ENCODE assay signal across 20 mouse cellular contexts in the genomic region with DNA sequence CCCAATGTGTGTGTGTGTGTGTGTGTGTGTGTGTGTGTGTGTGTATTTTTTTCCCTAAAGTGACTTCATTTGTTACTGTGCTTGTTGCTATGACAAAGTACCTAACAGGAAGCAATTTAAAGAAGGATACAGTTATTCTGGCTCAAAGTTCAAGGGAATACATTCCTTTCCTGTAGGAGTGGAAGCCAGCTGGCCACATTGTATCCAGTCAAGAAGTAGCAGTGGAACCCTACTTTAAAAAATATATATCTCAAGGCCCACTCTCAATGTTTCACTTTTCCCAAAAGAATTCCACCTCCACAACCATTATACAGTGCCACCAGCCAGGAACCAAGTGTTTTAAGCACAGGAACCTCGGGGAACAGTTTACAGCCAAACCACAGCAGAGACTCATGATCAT.
"Had no signal": no experiment of that assay in that cellular context is flagged by ENCODE, and none has a peak within 500 bp of the region (broad histone marks: within the 10 kb centered on the region; RNA-seq: fewer than 3 reads in every experiment).

No protein-coding gene starts in this region.

- H3K36me3 ChIP-seq: heart, embryonic 10.5 days; heart, embryonic 13.5 days; heart, embryonic 15.5 days; hindbrain, embryonic 13.5 days; hindbrain, embryonic 15.5 days; limb, embryonic 13.5 days; limb, embryonic 15.5 days; liver, embryonic 12.5 days had no signal

- H3K4me2 ChIP-seq: heart, embryonic 13.5 days; heart, embryonic 15.5 days; hindbrain, embryonic 13.5 days; hindbrain, embryonic 15.5 days; limb, embryonic 13.5 days; limb, embryonic 15.5 days; liver, embryonic 12.5 days had no signal

- H3K4me3 ChIP-seq: heart, embryonic 10.5 days; heart, embryonic 13.5 days; heart, embryonic 15.5 days; hindbrain, embryonic 13.5 days; hindbrain, embryonic 15.5 days; layer of hippocampus, adult 2 months; limb, embryonic 13.5 days; limb, embryonic 15.5 days; liver, embryonic 12.5 days had no signal

- H3K9me3 ChIP-seq: heart, embryonic 10.5 days; heart, embryonic 13.5 days; heart, embryonic 15.5 days; hindbrain, embryonic 13.5 days; hindbrain, embryonic 15.5 days; limb, embryonic 13.5 days; limb, embryonic 15.5 days; liver, embryonic 12.5 days had no signal

- DNase-seq: gastrocnemius, postnatal 14 days; gastrocnemius, postnatal 36 days; heart, adult 18-20 months; heart, postnatal 14 days; heart, postnatal 36 days; kidney, postnatal 10 days; kidney, postnatal 4 days; layer of hippocampus, postnatal 36 days; left cerebral cortex, postnatal 4 days had no signal

- H3K9ac ChIP-seq: heart, embryonic 13.5 days; heart, embryonic 15.5 days; hindbrain, embryonic 13.5 days; hindbrain, embryonic 15.5 days; limb, embryonic 13.5 days; limb, embryonic 15.5 days; liver, embryonic 12.5 days; liver, embryonic 14.5 days had no signal

- H3K4me1 ChIP-seq: heart, embryonic 10.5 days; liver, embryonic 12.5 days had no signal

- ATAC-seq: hindbrain, postnatal 0 days; liver, embryonic 12.5 days had no signal

- H3K27me3 ChIP-seq: heart, embryonic 13.5 days; heart, embryonic 15.5 days; hindbrain, embryonic 13.5 days; hindbrain, embryonic 15.5 days; limb, embryonic 13.5 days; limb, embryonic 15.5 days; liver, embryonic 12.5 days had no signal

- H3K27ac ChIP-seq: heart, embryonic 10.5 days; heart, embryonic 13.5 days; heart, embryonic 15.5 days; hindbrain, embryonic 13.5 days; hindbrain, embryonic 15.5 days; hindbrain, postnatal 0 days; layer of hippocampus, adult 2 months; limb, embryonic 13.5 days; limb, embryonic 15.5 days; liver, embryonic 12.5 days; liver, embryonic 14.5 days had no signal
